Mouse (Mus musculus) effector memory CD4-positive, alpha-beta T cell, adult 5 months (primary cell): ENCODE results near the gene Gm29094. TPM values are rescaled to one million over a fixed set of nuclear protein-coding genes. Genes with fewer than 3 reads are reported as not detected.

Source experiments
- polyA plus RNA-seq: library from polyadenylated mRNA; unstranded; fragments of 100-300 nt; shearing (Covaris generic); gene quantifications from one replicate; pipeline ENCODE4 v1.2.1, GENCODE M21; 2017

The Gm29094 gene
- 55.3 TPM for polyA plus RNA-seq

DNA sequence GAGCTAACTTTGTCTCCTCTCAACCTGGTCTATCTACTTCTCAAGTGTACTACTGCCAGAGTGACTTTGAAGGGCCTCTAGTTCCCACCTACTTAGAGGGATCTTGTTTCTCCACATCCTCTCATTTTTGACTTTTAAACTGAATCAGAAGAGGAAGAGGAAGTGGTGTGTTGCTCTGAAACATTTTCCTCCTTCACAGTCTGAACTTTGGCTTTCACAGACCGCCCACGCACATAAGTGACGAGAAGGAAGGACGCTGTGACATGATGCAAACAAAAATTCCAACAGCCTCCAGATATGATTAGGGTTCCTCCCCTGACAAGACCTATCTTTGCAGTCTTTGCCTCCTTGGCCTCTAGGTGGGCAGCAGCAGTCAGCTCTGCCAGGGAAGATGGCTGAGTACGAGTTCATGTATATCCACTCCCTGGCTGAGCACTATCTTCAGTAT is at the start of gene Gm29094, which contains the start of gene Bcl2a1b:
Gene Gm29094, plus strand, starts transcription at position 411 of the 448 bp plus-strand sequence.
Gene Bcl2a1b, plus strand, starts transcription at position 241 of the 448 bp plus-strand sequence.

DNA sequence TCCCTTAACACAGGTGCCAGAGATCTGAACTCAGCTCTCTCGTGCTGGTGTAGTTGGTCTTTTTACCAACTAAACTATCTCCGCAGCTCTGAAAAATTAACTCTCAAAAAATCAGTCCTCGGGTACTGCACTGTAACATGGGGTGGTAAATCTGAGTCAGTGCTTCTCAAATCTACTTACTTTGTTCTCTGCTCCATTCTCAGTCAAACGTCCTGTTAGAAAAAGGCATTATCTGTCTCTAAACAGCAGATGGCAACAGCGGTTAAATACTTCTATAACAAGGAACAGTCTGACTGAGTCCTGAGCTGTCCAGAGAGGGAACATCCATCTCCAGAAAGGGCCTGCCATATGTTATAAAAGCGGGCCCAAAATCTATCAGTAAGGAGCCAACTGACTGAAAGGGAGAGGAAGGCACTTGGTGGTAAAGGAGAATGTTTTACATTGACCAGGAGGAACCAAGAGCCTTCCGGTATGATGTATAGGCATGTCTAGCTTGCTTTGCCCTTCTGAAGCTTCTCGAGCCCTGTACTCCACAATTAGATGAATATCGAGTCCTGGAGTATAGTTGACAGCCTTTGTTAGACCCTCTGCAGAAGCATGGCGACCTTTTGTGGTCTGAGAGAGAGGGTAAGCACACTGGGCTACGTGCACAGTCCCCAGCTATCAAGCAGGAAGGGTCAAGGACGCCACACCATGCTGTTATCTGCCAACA is 11.3 kb downstream of the Gm29094 start, which contains the start of gene Mthfs:
Gene Mthfs, plus strand, starts transcription at position 324 of the 712 bp plus-strand sequence.

Other genes with a start within 250 kb of the Gm29094 start
- not detected for gene Bcl2a1a, start 242.5 kb upstream of the Gm29094 start, polyA plus RNA-seq
- gene Trim43b, start 106.5 kb upstream of the Gm29094 start, polyA plus RNA-seq, result not detected
- gene Bcl2a1b, start 170 bp upstream of the Gm29094 start, polyA plus RNA-seq, result 1,089 TPM
- 70.5 TPM for gene Mthfs, start 11.3 kb downstream of the Gm29094 start, polyA plus RNA-seq